Comparison of ENCODE assay signal across 8 mouse cellular contexts in genomic region chr11:61146645-61147299, GRCm38 (mm10). TPM values are rescaled to one million over a fixed set of nuclear protein-coding genes. Genes with fewer than 3 reads are reported as not detected.
DNase-seq lines count a peak whose midpoint lies in the region; TF ChIP-seq lines count a peak whose summit lies in the region.

No protein-coding gene starts in this region.

- TF ChIP-seq CTCF in liver, adult 2 months (IDR thresholded peaks at IDR 0.05; ENCODE audit: low read depth, low read length), result 0 out of 2 replicates have a peak, but pooled peaks have one; percentile 29

- H3K27me3 ChIP-seq in liver, adult 2 months (ENCODE audit: control insufficient read depth, insufficient read depth, low read length), result peaks cover 10% of the 10 kb centered on the region

- H3K4me3 ChIP-seq in liver, adult 2 months (ENCODE audit: insufficient read depth, low read depth, low read length), result no peak overlapping the region; the same call in 1 of the 2 replicates

- no peak for TF ChIP-seq POLR2A in liver, adult 2 months (IDR thresholded peaks at IDR 0.05; ENCODE audit: extremely low read depth, insufficient read depth, low read length)

- DNase-seq in spleen, postnatal 4 days (ENCODE audit: low spot score in 2 of 2), result peak; percentile 49 to 75
- DNase-seq in spleen, postnatal 36 days (ENCODE audit: low spot score in 2 of 2), result no peak
- DNase-seq in c-Kit-positive CD71-positive TER-119-negative erythroid progenitor cells, embryonic 14.5 days (ENCODE audit: low read depth), result peak; percentile 56
- peak; percentile 39 for DNase-seq in heart, postnatal 4 days
- peak; percentile 6 for DNase-seq in liver, adult 2 months (ENCODE audit: extremely low read depth, low read depth, low spot score)
- DNase-seq in neural tube, embryonic 10.5 days (ENCODE audit: extremely low spot score, low spot score), result peak; percentile 62
- DNase-seq in T-cell, adult 2 months (ENCODE audit: low spot score), result no peak
- no peak for DNase-seq in gastrocnemius, postnatal 14 days

- H3K27ac ChIP-seq in liver, adult 2 months (replicated peaks; ENCODE audit: insufficient read depth, low read depth, low read length), result no peak overlapping the region

- H3K4me1 ChIP-seq in liver, adult 2 months (ENCODE audit: control insufficient read depth, insufficient read depth, low read length), result no peaks in the 10 kb centered on the region

- intact Hi-C loops in gastrocnemius, postnatal 14 days (cut with DNase I; ENCODE audit: low total_unique reads), result no loop called here

- H3K9ac ChIP-seq in liver, adult 2 months (ENCODE audit: low read depth, low read length), result no peak overlapping the region

- no peaks in the 10 kb centered on the region for H3K79me2 ChIP-seq in liver, adult 2 months (ENCODE audit: control insufficient read depth, insufficient read depth, low read length)

- H3K36me3 ChIP-seq in liver, adult 2 months (ENCODE audit: control insufficient read depth, insufficient read depth, low read length), result no peaks in the 10 kb centered on the region

- 27% methylated on average over 20 of the region's 20 CpGs for WGBS in liver, adult 2 months

RNA-seq across cellular contexts. Expression of gene Tnfrsf13b, which starts 20.2 kb away (rescaled TPM):
- total RNA-seq in heart, postnatal 4 days (2021), result 1 to 10 TPM in 1 of 2 experiments, under 1 TPM in 1; 0.90 to 1.0 TPM
- 0.65 and 1.7 TPM in 2 replicates for total RNA-seq in liver, adult 2 months (2014; rRNA removed)
- 0.37 and 0.91 TPM in 2 replicates for polyA plus RNA-seq in liver, adult 2 months (2012; rRNA removed)
- under 1 TPM; 0.29 to 0.37 TPM for total RNA-seq in gastrocnemius, postnatal 14 days (2021)

RNA-seq across cellular contexts. Expression of gene Usp22, which starts 28.1 kb away (rescaled TPM):
- total RNA-seq in heart, postnatal 4 days (2021), result 10 to 100 TPM; 65.6 to 69.4 TPM
- 13.6 and 17.0 TPM in 2 replicates for total RNA-seq in liver, adult 2 months (2014; rRNA removed)
- 14.9 and 15.7 TPM in 2 replicates for polyA plus RNA-seq in liver, adult 2 months (2012; rRNA removed)
- total RNA-seq in gastrocnemius, postnatal 14 days (2021), result 10 to 100 TPM; 18.3 to 23.8 TPM

Comparison
In these comparisons a context has a peak if more than half of its experiments do, and no peak if none do; other contexts are left out.
1. DNase-seq: peak in spleen, postnatal 4 days (2 of 2), c-Kit-positive CD71-positive TER-119-negative erythroid progenitor cells, embryonic 14.5 days (single experiment), heart, postnatal 4 days (single experiment), liver, adult 2 months (single experiment) and neural tube, embryonic 10.5 days (single experiment); none in spleen, postnatal 36 days (0 of 2), T-cell, adult 2 months (single experiment) and gastrocnemius, postnatal 14 days (single experiment).